Mouse (Mus musculus) liver, embryonic 16.5 days (tissue): ENCODE measurements at regions not wholly inside any gene's neighbourhood (a gene's known extent, or its start where the extent isn't known, plus 50 kb on each side); places are given as distances from the start of the nearest gene placed in this dataset.
"Not testable (repeated sequence)": the region's sequence is repeated elsewhere in the genome, so short reads cannot be mapped to it uniquely, and the experiment has no call there.

Source experiments
- ATAC-seq: fragments of 200-750 bp; cut with Nextera tagmentation; 2 replicates; pipeline ENCODE4 v1.8.0; 2017; ENCODE audit warnings: low read depth, mild to moderate bottlenecking, moderate number of reproducible peaks, moderate library complexity
- H3K27ac ChIP-seq: fragments of 300-500 bp; sonication (generic); 2 replicates; pipeline ENCODE4 v1.5.1; 2014; ENCODE audit warnings: mild to moderate bottlenecking, low read length
- H3K27me3 ChIP-seq: fragments of 300-500 bp; sonication (generic); 2 replicates; pipeline ENCODE4 v1.6.1; 2014; ENCODE audit warnings: low read depth, low read length, mixed read lengths; ENCODE audit not compliant: control insufficient read depth, insufficient read depth
- H3K36me3 ChIP-seq: fragments of 300-500 bp; sonication (generic); 2 replicates; pipeline ENCODE4 v1.6.1; 2014; ENCODE audit warnings: mild to moderate bottlenecking; ENCODE audit not compliant: control insufficient read depth, insufficient read depth
- H3K4me1 ChIP-seq: fragments of 300-500 bp; sonication (generic); 2 replicates; pipeline ENCODE4 v1.6.1; 2014; ENCODE audit warnings: low read depth, low read length, mixed read lengths; ENCODE audit not compliant: control insufficient read depth
- H3K4me2 ChIP-seq: fragments of 300-500 bp; sonication (generic); 2 replicates; pipeline ENCODE4 v1.6.1; 2014; ENCODE audit warnings: low read depth, low read length, mixed read lengths
- H3K4me3 ChIP-seq: fragments of 300-500 bp; sonication (generic); 2 replicates; pipeline ENCODE4 v1.5.1; 2014; ENCODE audit warnings: low read depth, mild to moderate bottlenecking, low read length
- H3K9ac ChIP-seq: fragments of 300-500 bp; sonication (generic); 2 replicates; pipeline ENCODE4 v1.6.1; 2014; ENCODE audit warnings: low read depth, low read length
- H3K9me3 ChIP-seq: fragments of 300-500 bp; sonication (generic); replicated peaks from 2 replicates; pipeline ENCODE4 v1.6.1; 2016; ENCODE audit warnings: low read length; ENCODE audit not compliant: control insufficient read depth
- WGBS: fragments of 180-500 bp; shearing (Covaris S2); extraction: QIAGEN DNeasy Blood & Tissue Kit; methylation state at CpG from one replicate; pipeline ENCODE4 v1.1.7; 2014; ENCODE audit not compliant: insufficient replicate concordance; 5-methylcytosine and 5-hydroxymethylcytosine counted together

- H3K4me2 ChIP-seq, result no peak overlapping the region
- H3K27ac ChIP-seq, result no peak overlapping the region
- H3K4me1 ChIP-seq, result no peaks in the 10 kb centered on the region
- H3K36me3 ChIP-seq, result no peaks in the 10 kb centered on the region
- ATAC-seq, result no peak
- no peaks in the 10 kb centered on the region for H3K9me3 ChIP-seq
- 56% methylated on average over 9 of the region's 9 CpGs for WGBS
- no peaks in the 10 kb centered on the region for H3K27me3 ChIP-seq
- no peak overlapping the region for H3K4me3 ChIP-seq
- no peak overlapping the region for H3K9ac ChIP-seq
Observed at GRCm38 (mm10) chr12:113321086-113321485, 135.4 kb downstream of the Tmem121 start.

- no peak overlapping the region for H3K4me2 ChIP-seq
- H3K9ac ChIP-seq, result no peak overlapping the region
- no peaks in the 10 kb centered on the region for H3K27me3 ChIP-seq
- H3K4me1 ChIP-seq, result no peaks in the 10 kb centered on the region
- no peaks in the 10 kb centered on the region for H3K36me3 ChIP-seq
- no peak overlapping the region for H3K4me3 ChIP-seq
- WGBS, result 67% methylated on average over 2 of the region's 2 CpGs
- ATAC-seq, result no peak
- no peak overlapping the region for H3K27ac ChIP-seq
- H3K9me3 ChIP-seq, result no peaks in the 10 kb centered on the region
Observed at GRCm38 (mm10) chr12:113322173-113322572, 136.4 kb downstream of the Tmem121 start.

- Histone ChIP-seq H3K36me3 (no peaks in the 10 kb centered on the region), H3K9ac (no peak overlapping the region), H3K27me3 (no peaks in the 10 kb centered on the region), H3K27ac (no peak overlapping the region), H3K4me2 (no peak overlapping the region), H3K4me1 (no peaks in the 10 kb centered on the region), H3K9me3 (no peaks in the 10 kb centered on the region), H3K4me3 (no peak overlapping the region)
- 76% methylated on average over 5 of the region's 5 CpGs for WGBS
- no peak for ATAC-seq
Observed at GRCm38 (mm10) chr12:113327851-113328250, 142.1 kb downstream of the Tmem121 start.

GRCm38 (mm10) chr12:113330266-113330665 is 144.5 kb downstream of the Tmem121 start:
- no peaks in the 10 kb centered on the region for H3K9me3 ChIP-seq
- WGBS, result 60% methylated on average over 6 of the region's 6 CpGs
- no peak for ATAC-seq

GRCm38 (mm10) chr12:113332226-113332625 is 146.5 kb downstream of the Tmem121 start:
- ATAC-seq, result no peak
- H3K9me3 ChIP-seq, result no peaks in the 10 kb centered on the region
- H3K4me2 ChIP-seq, result no peak overlapping the region
- 54% methylated on average over 3 of the region's 3 CpGs for WGBS
- H3K27me3 ChIP-seq, result no peaks in the 10 kb centered on the region
- H3K36me3 ChIP-seq, result no peaks in the 10 kb centered on the region
- no peak overlapping the region for H3K4me3 ChIP-seq
- H3K9ac ChIP-seq, result no peak overlapping the region
- H3K27ac ChIP-seq, result no peak overlapping the region
- no peaks in the 10 kb centered on the region for H3K4me1 ChIP-seq

More at GRCm38 (mm10) chr12:113330266-113330665, 144.5 kb downstream of the Tmem121 start:
- no peak overlapping the region for H3K27ac ChIP-seq
- H3K4me1 ChIP-seq, result no peaks in the 10 kb centered on the region
- H3K27me3 ChIP-seq, result no peaks in the 10 kb centered on the region
- no peak overlapping the region for H3K4me2 ChIP-seq
- H3K36me3 ChIP-seq, result no peaks in the 10 kb centered on the region
- H3K9ac ChIP-seq, result no peak overlapping the region
- no peak overlapping the region for H3K4me3 ChIP-seq

- ATAC-seq, result no peak
- Histone ChIP-seq H3K4me1 (no peaks in the 10 kb centered on the region), H3K4me3 (no peak overlapping the region), H3K9ac (no peak overlapping the region), H3K27me3 (no peaks in the 10 kb centered on the region), H3K9me3 (no peaks in the 10 kb centered on the region), H3K36me3 (no peaks in the 10 kb centered on the region), H3K4me2 (no peak overlapping the region), H3K27ac (no peak overlapping the region)
Observed at GRCm38 (mm10) chr12:113333399-113333798, 147.7 kb downstream of the Tmem121 start.

GRCm38 (mm10) chr12:113333853-113334252 is 148.1 kb downstream of the Tmem121 start:
- H3K4me1 ChIP-seq, H3K4me3 ChIP-seq, H3K9ac ChIP-seq, H3K9me3 ChIP-seq, H3K27ac ChIP-seq, H3K36me3 ChIP-seq, ATAC-seq, H3K4me2 ChIP-seq, H3K27me3 ChIP-seq: not testable (repeated sequence)
- 54% methylated on average over 3 of the region's 3 CpGs for WGBS

- H3K9me3 ChIP-seq, result no peaks in the 10 kb centered on the region
- H3K4me3 ChIP-seq, result no peak overlapping the region
- H3K4me1 ChIP-seq, result no peaks in the 10 kb centered on the region
- no peak overlapping the region for H3K9ac ChIP-seq
- no peak for ATAC-seq
- H3K36me3 ChIP-seq, result no peaks in the 10 kb centered on the region
- H3K4me2 ChIP-seq, result no peak overlapping the region
- 40% methylated on average over 3 of the region's 3 CpGs for whole genome bisulfite sequencing
- H3K27ac ChIP-seq, result no peak overlapping the region
- H3K27me3 ChIP-seq, result no peaks in the 10 kb centered on the region
Observed at GRCm38 (mm10) chr12:113337271-113337670, 151.5 kb downstream of the Tmem121 start.

- no peak for ATAC-seq
Observed at GRCm38 (mm10) chr12:113338891-113339290, 150.4 kb upstream of the Adam6b start.

GRCm38 (mm10) chr12:113341046-113341445 is 148.3 kb upstream of the Adam6b start:
- H3K27me3 ChIP-seq, result no peaks in the 10 kb centered on the region
- H3K36me3 ChIP-seq, result no peaks in the 10 kb centered on the region
- H3K27ac ChIP-seq, result no peak overlapping the region
- H3K9me3 ChIP-seq, result no peaks in the 10 kb centered on the region
- H3K4me2 ChIP-seq, result no peak overlapping the region
- no peaks in the 10 kb centered on the region for H3K4me1 ChIP-seq
- WGBS, result 34% methylated on average over 3 of the region's 3 CpGs
- ATAC-seq, result no peak
- no peak overlapping the region for H3K4me3 ChIP-seq
- H3K9ac ChIP-seq, result no peak overlapping the region

More at GRCm38 (mm10) chr12:113338891-113339290, 150.4 kb upstream of the Adam6b start:
- no peak overlapping the region for H3K9ac ChIP-seq
- H3K4me3 ChIP-seq, result no peak overlapping the region
- no peak overlapping the region for H3K4me2 ChIP-seq
- H3K4me1 ChIP-seq, result no peaks in the 10 kb centered on the region
- no peaks in the 10 kb centered on the region for H3K9me3 ChIP-seq
- H3K27ac ChIP-seq, result no peak overlapping the region
- WGBS, result 39% methylated on average over 7 of the region's 7 CpGs
- no peaks in the 10 kb centered on the region for H3K27me3 ChIP-seq
- no peaks in the 10 kb centered on the region for H3K36me3 ChIP-seq
